Mouse (Mus musculus) hindlimb bud, embryonic 11.5 days (tissue): Measurements from ENCODE around the gene Dpp7.

Source experiments
- DNase-seq: peaks from one replicate; pipeline ENCODE4 v3.0.0-alpha.2; 2012; ENCODE audit warnings: low read depth, low spot score; ENCODE audit errors: extremely low spot score

Dpp7 gene

DNA sequence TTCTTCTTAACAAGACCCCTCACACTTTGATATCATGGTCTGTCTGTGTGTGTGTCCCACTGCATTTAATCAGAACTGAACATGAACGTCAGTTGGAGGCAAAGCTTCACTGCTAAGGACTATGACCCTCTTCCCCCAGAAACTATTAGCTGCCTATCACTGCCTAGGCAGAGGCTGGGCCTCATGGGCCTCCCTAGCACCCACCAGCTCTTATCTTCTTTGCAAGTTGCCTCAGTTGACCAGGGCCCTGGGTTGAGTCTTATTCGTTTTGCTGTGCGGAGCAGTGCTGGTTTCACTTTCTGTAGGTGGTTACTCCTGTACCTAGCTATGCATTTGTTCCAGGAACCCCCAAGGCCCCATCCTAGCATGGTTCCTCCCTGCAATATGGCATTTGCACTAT is 13.8 kb upstream of the Dpp7 start:
- DNase-seq, result no peak

DNA sequence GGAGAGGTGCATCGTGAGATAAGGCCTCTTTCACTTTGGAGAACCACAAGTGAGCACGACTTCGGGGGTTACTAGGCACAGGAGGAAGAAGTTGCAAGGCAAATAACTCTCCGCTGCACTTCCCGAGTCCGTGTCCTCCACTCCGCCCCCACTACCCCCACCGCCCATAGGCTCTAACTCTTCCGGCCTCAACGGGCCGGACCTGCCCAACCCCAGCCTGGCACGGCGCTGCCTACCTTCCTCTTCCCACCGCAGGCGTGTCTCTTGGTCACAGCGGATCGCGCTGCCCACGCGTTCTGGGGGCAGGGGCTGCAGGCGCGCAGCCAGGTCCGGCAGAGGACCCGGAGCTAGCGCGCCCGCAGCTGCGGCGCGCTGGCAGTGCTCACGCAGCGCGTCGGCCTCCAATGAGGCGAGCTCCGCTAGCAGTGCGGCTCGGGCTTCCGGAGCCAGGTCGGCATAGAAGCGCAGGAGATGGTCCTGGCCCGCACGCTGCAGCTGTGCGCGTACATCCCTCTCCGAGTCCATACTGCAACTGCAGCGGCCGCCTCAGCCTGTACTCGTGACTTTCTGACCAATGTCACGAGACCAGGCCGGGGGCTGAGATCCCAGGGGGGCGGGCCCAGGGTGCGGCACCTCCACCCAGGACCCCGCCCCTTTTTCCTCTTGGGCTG is 9.1 kb upstream of the Dpp7 start, which contains the start of gene Uap1l1:
TSS of gene Uap1l1 (minus strand) at position 592 of the 671 bp plus-strand sequence.
- no peak for DNase-seq

DNA sequence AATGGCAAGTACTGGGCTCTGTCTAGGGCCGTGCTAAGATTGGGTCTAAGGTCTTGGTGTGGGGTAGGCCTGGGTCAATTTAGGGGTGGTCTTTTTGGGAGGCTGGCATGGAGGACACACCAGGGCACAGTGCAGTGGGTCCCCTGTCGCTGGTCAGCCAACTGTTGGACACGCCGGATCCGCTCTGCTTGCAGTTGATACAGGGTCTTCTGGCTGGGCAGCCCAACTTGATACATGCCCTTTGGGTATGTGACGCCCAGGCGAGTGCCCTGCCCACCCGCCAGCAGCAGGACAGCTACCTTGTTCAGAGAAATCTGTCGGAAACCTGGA is 8.6 kb upstream of the Dpp7 start:
- DNase-seq, result no peak

DNA sequence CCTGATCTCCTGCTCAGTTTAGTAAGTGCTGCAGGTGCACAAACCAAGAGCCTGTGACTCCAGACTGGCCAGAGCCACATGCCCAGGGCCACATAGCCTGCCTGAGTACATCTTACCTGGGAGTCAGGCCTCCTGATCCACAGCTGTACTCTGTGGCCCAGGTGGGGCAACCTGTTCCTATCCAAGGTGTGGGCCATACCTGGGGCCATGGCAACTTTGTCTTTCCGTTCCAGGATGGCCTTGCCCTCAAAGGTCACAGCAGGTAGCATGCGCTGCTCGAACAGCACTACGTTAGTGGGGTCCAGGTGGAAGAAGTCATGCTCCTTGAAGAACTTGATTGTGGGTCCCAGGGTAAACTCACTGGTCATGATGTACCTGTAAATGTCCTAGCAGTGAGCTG is 8.2 kb upstream of the Dpp7 start:
- no peak for DNase-seq

DNA sequence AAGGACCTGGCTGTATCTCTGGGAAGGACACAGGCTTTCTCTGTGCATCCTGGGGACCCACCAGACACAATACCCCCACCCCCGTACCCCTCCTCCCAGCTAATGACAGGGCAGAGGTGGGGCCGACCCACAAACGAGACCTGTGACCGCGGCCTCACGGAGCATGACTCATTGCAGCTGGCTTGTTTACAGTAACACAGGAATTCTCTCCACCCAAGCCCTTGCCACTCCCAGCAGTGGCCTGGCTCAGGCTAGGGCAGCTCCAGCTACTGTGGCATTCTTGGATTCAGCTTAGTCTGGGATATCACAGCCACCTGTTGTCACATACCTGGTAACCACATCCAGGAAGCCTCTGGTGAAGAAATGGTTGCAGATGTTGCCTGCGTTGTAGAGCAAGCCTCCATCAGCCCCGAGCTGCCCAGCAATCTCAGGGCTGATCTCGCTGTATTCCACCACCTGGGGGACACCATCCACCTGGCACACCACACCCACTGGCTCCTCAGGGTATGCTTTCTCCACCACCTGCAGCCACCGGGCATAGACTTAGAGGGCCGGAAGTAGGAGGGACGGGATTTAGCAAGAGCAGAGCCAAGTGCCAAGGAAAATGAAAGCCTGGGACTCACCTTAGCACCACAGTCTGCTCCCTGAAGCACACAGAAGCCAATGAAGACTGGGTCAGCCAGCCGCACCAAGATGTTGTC is 7.5 kb upstream of the Dpp7 start:
- DNase-seq, result no peak

DNA sequence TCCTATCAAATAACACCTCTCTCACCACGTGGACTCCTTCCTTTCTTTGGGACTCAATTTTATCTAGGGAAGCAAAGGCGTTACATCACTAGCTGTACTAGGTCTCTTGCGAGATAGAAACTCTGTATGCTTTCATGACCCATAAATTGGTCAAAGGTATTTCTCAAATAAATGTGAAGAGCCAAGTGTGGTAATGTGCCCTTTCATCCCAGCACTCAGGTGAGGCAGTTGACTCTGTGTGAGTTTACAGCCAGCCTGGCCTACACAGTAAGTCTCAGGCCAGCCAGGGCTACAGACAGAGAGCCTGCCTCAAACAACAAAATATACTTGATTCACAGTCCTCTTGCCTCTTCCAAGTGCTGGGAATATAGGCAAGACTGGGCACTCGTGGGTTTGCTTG is 3.7 kb upstream of the Dpp7 start:
- DNase-seq, result no peak

DNA sequence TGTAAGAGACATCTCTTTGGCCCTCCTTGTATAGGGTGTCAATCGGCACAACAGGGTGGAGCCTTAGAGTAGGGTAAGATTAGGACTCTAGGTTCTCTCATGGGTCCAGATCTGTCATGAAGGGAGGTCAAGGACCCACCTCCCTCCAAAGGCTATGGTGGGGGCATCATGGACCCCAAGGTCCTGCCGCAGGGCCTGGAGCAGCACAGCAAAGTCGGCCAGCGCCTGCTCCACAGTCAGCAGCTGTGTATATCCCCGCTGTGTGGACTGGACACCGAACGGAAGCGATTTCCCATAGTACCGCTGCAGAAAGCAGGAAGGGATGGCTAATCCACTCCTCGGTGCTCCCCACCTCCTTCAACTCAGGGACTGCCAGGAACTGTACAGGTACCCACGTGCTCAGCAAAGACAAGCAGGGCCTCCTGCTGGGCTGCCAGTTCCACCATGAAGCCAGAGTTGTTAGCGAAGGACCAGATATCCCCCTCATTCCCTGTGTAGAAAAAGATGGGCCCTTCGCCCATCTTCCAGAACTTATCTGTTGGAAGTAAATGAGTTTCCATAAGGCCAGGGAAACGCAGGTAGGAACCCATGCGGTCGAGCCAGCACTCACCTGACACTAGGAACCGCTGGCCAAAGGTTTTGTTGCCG is 616 bp downstream of the Dpp7 start:
- DNase-seq, result no peak

DNA sequence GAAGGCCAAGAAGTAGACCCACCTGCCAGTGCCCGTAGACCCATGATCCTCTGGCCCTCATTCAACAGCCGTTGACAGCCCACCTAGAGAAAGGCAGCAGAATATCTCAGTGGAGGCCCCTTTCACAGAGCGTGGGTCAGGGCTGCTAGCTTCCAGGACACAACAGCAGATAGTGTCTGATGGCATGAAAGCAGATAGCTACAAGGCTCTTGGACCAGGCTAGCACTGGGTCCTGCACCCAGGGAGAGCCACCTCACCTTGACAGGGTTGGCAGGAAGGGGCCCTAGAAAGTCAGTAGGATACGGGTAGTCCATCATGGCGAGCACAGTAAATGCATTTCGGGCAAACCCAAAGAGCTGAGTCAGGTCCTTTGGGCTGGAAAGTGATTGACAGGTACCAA is 1.9 kb downstream of the Dpp7 start:
- DNase-seq, result no peak

DNA sequence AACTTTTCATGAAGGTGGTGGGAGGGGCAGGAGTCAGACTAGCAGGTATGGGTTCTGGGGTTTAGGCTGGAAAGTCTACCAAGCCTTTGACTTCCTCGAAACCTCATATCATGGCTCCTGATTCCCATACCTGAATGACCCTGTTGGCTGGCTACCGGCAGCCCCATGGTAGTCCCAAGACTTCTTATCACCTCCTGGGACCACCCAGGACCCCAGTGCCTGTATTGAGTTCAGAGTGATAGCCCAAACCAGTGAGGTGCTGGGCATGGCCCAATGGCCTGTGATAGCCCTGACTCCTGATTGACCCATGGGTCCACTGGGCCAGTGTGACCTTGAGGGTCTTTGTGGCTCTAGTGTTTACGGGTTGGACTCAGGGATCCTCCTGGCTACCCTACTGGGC is 5.5 kb downstream of the Dpp7 start:
- DNase-seq, result no peak

DNA sequence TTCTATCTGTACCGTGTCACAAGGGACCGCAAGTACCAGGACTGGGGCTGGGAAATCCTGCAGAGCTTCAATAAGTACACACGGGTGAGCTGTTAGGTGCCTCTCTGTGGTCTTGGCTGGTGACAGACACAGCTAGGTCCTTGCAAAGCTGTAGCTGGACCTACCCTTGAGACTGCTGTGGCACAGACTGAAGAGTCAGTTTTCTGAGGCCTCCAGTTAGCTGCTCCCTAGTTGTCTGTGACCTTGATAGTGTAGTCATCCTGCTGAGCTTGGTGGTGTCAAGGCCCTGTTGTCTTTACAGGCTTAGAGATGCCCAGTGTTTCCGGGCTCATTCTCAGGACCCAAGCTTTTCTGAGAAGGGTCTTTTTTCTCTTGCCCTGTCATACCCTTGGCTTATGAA is 6.7 kb downstream of the Dpp7 start:
- no peak for DNase-seq

DNA sequence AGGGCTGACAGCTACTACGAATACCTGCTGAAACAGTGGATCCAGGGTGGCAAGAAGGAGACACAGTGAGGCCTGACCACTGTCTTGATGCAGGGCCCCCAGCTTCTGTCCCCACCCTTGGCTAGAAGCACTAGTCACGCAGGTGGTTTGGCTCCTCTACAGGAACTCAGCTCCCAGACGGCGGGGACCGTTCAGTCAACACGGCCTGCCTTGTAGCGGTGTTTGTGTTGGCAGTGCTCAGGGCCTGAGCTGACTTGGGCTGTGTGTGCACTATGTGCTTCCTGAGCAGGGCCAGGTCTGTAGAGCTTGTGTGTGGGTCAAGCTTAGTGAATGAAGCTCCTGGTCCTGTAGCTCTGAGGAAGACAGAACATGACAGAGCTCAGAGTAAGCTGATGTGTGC is 8.0 kb downstream of the Dpp7 start:
- no peak for DNase-seq

DNA sequence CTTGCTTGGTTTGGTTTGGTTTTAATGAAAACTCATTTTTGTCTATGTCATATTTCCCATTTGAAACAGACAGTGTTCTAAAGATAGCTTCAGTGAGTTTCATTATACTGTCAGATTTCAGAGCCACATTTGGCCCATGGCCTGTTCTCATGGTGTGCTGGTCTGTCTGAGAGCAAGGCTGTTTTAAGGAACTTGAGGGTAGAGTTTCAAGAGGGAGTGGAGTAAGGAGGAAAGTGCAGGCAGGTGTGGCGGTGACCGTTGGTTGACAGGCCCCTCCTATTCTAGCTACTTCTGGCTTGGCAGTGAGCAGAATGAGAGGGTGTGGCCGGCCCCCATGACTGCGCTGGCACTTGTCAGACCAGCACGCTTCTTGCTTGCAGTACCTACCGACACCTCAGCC is 17.9 kb downstream of the Dpp7 start:
- no peak for DNase-seq

DNA sequence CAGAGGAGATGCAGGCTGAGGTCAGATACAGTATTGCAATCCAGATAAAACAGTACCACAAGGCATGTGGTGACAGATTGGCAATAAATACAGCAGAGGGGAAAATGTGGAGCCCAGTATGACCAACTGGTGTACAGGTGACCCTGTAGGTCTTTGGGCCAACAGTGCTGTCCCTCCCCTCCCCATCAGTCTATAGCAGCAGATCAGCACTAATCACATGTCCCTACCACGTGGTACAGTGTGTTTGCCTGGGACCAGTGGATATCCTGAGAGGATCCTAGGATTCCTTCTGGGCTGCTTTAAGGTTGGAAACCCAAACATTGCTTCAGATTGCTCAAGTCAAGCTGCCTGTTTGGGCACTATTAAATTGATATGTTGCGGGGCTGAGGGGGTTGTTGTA is 22.6 kb downstream of the Dpp7 start:
- DNase-seq, result no peak

DNA sequence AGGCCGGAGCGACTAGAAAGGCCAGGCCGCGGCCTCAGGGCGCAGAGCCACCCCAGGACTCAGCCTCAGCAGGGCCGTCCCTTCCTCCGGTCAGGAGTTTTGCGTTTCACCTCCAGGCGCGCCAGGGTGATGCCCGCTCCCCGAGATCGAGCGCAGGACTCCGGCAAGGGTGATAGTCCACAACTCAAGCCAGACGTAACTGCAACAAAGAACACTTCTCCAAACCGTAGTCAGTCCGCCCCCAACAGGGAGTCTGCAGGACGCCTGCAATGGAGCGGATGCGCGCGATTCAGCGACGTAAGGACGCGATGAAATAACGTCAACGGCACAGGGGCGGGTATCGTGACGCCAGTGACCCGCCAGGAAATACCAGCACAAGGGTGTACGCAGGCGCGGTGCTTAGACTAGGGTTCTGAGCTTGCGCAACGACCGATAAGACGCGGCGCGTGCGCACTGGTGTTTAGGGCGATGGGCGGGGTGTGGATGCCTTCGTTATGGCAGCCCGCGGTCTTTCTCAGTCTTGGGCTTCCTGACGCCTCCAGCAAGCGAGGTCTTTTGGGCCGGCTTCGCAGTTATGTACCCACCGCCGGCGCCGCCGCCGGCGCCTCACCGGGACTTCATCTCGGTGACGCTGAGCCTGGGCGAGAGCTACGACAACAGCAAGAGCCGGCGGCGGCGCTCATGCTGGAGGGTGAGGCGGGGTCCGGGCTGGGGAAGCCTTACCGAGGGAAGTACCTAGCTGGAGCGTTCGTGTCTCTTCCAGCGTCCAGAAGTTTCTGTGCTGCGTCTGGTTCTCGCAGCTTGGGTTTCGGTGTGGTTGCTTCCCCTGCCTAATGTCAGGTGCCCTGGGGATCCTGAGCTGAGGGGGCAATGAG is 23.6 kb downstream of the Dpp7 start, which contains the start of gene Man1b1:
TSS of gene Man1b1 (plus strand) at position 53 of the 875 bp plus-strand sequence.
- DNase-seq, result peak; percentile 95

DNA sequence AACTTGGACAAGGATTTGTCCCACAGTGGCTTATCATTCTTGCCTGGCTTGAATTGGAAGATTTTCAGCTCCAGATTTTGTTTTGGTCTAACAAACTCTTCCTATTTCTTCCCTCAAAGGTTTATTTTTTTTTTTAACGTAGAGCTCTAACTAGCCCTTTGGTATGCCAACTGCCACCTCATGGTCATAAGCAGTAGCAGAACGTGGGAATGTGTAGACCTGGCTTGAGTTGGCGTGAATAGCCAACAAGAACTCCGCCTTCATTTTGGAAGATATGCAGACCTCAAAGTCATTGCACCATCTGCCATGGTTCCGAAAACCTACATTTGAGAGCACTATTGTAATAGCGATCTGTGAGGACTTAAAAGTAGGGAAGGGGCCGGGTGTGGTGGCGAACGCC is 24.7 kb downstream of the Dpp7 start:
- no peak for DNase-seq

DNA sequence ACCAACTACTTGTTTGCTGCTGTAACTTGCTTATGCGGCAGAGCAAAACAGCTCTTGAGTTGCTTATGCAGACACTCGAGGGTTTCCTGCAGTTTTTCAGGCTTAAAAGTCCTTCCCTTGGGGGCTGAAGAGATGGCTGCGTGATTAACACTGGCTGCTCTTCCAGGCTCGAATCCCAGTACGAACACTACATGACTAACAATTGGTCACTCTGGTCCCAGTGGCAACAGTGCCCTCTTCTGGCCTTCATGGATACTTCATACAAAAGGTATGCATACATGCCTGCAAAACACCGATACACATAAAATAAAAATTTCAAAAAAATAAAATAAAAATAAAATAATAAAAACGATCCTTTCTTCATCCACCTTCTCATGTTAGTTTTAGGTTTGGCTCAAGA is 27.7 kb downstream of the Dpp7 start:
- no peak for DNase-seq

DNA sequence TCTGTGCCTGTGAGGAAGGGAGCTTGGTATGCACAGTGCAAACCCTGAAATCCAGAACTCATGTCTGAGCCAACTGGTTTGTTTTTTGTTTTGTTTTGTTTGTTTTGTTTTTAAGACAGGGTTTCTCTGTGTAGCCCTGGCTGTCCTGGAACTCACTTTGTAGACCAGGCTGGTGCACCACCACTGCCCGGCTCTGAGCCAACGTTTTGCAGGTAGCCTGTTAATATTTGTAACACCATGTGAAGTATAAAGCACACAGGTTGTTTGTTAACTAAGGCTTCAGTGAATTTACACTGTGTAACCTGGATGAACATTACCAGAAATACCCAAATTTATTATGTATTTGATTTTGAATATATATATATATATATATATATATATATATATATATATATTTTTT is 30.1 kb downstream of the Dpp7 start:
- no peak for DNase-seq

DNA sequence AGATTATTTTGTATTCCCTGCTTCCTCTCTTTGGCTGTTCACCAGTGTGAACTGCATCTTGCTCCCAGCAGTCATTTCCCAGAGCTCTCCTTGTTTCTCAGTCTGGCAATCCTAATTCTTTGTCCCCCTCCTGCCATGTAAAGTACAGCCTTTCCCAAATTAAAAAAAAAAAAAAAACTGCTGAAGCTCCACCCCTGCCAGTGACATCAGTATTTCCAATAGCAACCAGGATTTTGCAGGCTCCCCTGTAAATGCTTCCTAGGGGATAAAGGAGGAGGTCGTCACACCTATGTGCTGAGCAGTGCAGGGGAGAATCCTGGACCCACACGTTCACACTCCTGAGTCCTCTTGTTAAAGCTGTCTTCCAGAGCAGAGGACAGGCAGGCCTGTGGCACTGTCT is 36.1 kb downstream of the Dpp7 start:
- no peak for DNase-seq

DNA sequence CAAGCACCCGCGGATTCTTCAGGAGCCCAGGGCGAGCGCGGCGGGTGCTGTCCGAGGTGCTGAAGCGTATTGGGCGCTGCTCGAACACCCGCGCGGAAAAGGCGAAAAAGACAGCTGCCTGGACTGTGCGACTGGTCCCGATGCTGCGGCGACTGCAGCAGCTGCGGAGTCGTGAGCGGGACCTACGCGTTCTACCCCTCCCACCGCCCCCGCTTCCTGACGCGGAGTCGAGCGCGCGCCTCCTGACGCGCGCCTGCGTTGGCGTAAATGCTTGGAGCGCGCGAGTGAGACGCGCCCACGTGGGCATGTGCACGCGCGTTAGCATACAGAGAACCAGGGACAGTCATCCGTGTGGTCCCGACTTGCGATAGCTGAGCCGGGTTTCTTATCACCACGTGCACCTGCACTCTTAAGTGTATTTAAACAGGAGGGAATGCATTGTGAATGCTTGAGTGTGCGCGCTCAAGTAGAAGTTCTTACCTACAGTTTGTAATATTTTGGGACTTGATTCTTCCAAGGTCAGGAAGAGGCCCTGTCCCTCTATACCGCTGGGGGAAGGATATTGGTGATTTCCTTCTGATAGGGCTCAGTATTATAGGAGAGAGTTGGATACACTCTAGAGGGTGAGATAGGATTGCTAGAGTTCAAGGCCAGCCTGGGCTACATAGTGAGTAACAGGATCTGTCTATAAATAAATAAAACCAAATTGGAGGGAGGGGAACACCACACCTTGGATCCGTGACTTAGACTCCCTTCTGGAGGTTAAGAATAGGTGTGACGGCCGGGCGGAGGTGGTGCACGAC is 37.0 kb downstream of the Dpp7 start, which contains the start of gene Grin1:
TSS of gene Grin1 (minus strand) at position 217 of the 803 bp plus-strand sequence.
- no peak for DNase-seq

DNA sequence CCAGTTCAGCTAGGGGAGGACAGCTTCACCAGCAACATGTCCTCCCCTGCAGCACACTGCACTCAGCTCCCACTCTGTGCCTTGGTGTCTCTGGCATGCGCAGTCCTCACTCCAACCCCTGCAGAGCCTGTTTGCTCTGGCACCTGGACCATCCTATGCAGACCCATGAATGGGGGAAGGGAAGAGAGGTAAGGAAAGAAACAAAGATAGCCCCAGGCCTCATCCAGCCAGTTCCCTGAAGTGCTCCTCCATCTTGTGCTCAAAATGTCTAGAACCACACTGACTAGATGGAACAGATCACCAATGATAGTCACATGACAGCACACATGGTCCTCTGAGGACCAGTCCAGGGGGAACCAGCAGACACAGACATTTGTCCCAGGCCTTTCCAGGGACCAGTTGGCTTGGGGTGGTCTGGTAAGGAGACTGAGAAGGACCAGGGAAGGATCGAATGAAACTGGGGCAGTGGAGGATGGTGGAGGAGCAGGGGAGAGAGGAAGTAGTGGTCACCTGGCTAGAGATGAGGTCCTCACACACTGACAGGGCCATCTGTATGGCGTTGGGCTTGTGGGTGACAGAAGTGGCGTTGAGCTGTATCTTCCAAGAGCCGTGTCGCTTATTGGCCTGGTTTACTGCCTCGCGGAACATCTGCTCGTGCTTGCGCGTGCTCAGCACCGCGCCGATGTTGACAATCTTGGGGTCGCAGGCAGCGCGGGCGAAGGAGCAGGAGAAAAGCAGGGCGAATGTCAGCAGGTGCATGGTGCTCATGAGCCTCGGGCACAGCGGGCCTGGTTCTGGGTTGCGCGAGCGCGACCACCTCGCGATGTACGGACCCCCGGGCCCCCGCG is 37.8 kb downstream of the Dpp7 start:
- DNase-seq, result no peak
